Mouse (Mus musculus) cerebellum, adult 9-10 months (tissue): Measurements from ENCODE around the gene Gucy1b2.

Experiments
- DNase-seq: peaks from one replicate; pipeline ENCODE4 v3.0.0; 2022

The Gucy1b2 gene

GRCm38 (mm10) chr14:62456239-62456747, at the start of gene Gucy1b2:
Gene Gucy1b2 (minus strand): TSS chr14:62456289.
- no peak for DNase-seq

GRCm38 (mm10) chr14:62497391-62497790, 41.3 kb upstream of the Gucy1b2 start:
- DNase-seq = no peak

- no peak for DNase-seq
Observed at GRCm38 (mm10) chr14:62496501-62496900, 40.4 kb upstream of the Gucy1b2 start.

GRCm38 (mm10) chr14:62493456-62493855, 37.4 kb upstream of the Gucy1b2 start:
- DNase-seq = no peak

- DNase-seq = peak; percentile 87
Observed at GRCm38 (mm10) chr14:62492196-62492850, 36.2 kb upstream of the Gucy1b2 start.

- peak; percentile 37 for DNase-seq
Observed at GRCm38 (mm10) chr14:62488270-62488669, 32.2 kb upstream of the Gucy1b2 start.

GRCm38 (mm10) chr14:62481381-62481780, 25.3 kb upstream of the Gucy1b2 start:
- no peak for DNase-seq

GRCm38 (mm10) chr14:62479395-62479794, 23.3 kb upstream of the Gucy1b2 start:
- no peak for DNase-seq

- DNase-seq = no peak
Observed at GRCm38 (mm10) chr14:62474481-62474880, 18.4 kb upstream of the Gucy1b2 start.

GRCm38 (mm10) chr14:62472061-62472460, 16.0 kb upstream of the Gucy1b2 start:
- DNase-seq = no peak

- no peak for DNase-seq
Observed at GRCm38 (mm10) chr14:62468753-62469125, 12.7 kb upstream of the Gucy1b2 start.

- no peak for DNase-seq
Observed at GRCm38 (mm10) chr14:62468119-62468752, 12.1 kb upstream of the Gucy1b2 start.

- peak; percentile 46 for DNase-seq
Observed at GRCm38 (mm10) chr14:62464966-62465365, 8.9 kb upstream of the Gucy1b2 start.

GRCm38 (mm10) chr14:62459541-62459940, 3.5 kb upstream of the Gucy1b2 start:
- no peak for DNase-seq

- DNase-seq = peak; percentile 89
Observed at GRCm38 (mm10) chr14:62457420-62458181, 1.5 kb upstream of the Gucy1b2 start.

- no peak for DNase-seq
Observed at GRCm38 (mm10) chr14:62455570-62455879, 564 bp downstream of the Gucy1b2 start.

- DNase-seq = no peak
Observed at GRCm38 (mm10) chr14:62454760-62455569, 1.1 kb downstream of the Gucy1b2 start.

- no peak for DNase-seq
Observed at GRCm38 (mm10) chr14:62454136-62454535, 2.0 kb downstream of the Gucy1b2 start.

- DNase-seq = no peak
Observed at GRCm38 (mm10) chr14:62453276-62453675, 2.8 kb downstream of the Gucy1b2 start.

GRCm38 (mm10) chr14:62450706-62451105, 5.4 kb downstream of the Gucy1b2 start:
- no peak for DNase-seq

- DNase-seq = no peak
Observed at GRCm38 (mm10) chr14:62447214-62447548, 8.9 kb downstream of the Gucy1b2 start.

GRCm38 (mm10) chr14:62446385-62447213, 9.5 kb downstream of the Gucy1b2 start:
- no peak for DNase-seq
